Mouse (Mus musculus) myocyte (in vitro differentiated cells): ENCODE data around the gene Fam83d. TPM values are rescaled to one million over a fixed set of nuclear protein-coding genes. Genes with fewer than 3 reads are reported as not detected.

Experiments
- H3K27me3 ChIP-seq: one replicate; pipeline ENCODE4 v1.6.1; 2011; ENCODE audit not compliant: control insufficient read depth, insufficient read depth, insufficient read length
- H3K36me3 ChIP-seq: one replicate; pipeline ENCODE4 v1.6.1; 2011; ENCODE audit not compliant: control insufficient read depth, insufficient read depth
- H3K4me2 ChIP-seq: one replicate; pipeline ENCODE4 v1.6.1; 2011; ENCODE audit warnings: low read depth, control low read depth
- H3K4me3 ChIP-seq: one replicate; pipeline ENCODE4 v1.5.1; 2011; ENCODE audit warnings: mild to moderate bottlenecking, control low read depth, moderate library complexity
- H3K79me2 ChIP-seq: one replicate; pipeline ENCODE4 v1.6.1; 2011; ENCODE audit not compliant: control insufficient read depth, insufficient read depth
- H3ac ChIP-seq: one replicate; pipeline ENCODE4 v1.6.1; 2011; ENCODE audit not compliant: control insufficient read depth, insufficient read length
- CEBPB ChIP-seq: IDR thresholded peaks from 2 replicates; pipeline ENCODE4 v1.6.1; 2011; ENCODE audit warnings: mild to moderate bottlenecking, moderate library complexity; ENCODE audit not compliant: poor library complexity, insufficient read depth, severe bottlenecking
- E2F4 ChIP-seq: IDR thresholded peaks from one replicate; pipeline ENCODE4 v1.6.1; 2011; ENCODE audit warnings: mild to moderate bottlenecking, control low read depth, moderate library complexity; ENCODE audit not compliant: insufficient read depth
- MAX ChIP-seq: IDR thresholded peaks from one replicate; pipeline ENCODE4 v1.6.1; 2011; ENCODE audit warnings: low read depth, mild to moderate bottlenecking, control low read depth
- MYOD1 ChIP-seq, 3 experiments: IDR thresholded peaks; one replicate each; pipeline ENCODE4 v1.6.1; 2011; ENCODE audit warnings: control low read depth in 2 of 3, low read depth in 2 of 3, mild to moderate bottlenecking in 2 of 3, moderate library complexity in 1 of 3; ENCODE audit not compliant: insufficient read length in 2 of 3, control insufficient read depth in 1 of 3
- MYOG ChIP-seq, 3 experiments: IDR thresholded peaks; one replicate each; pipeline ENCODE4 v1.6.1; 2011; ENCODE audit warnings: control low read depth in 2 of 3, low read depth in 2 of 3, mild to moderate bottlenecking in 2 of 3; ENCODE audit not compliant: insufficient read length in 2 of 3, control insufficient read depth in 1 of 3, insufficient read depth in 1 of 3
- POLR2A ChIP-seq: IDR thresholded peaks from one replicate; pipeline ENCODE4 v1.6.1; 2011; ENCODE audit warnings: low read depth, mild to moderate bottlenecking, control low read depth, moderate library complexity; ENCODE audit not compliant: insufficient read length
- POLR2AphosphoS2 ChIP-seq: IDR thresholded peaks from one replicate; pipeline ENCODE4 v1.6.1; 2011; ENCODE audit warnings: low read depth, control low read depth; ENCODE audit not compliant: insufficient read length
- REST ChIP-seq: IDR thresholded peaks from one replicate; pipeline ENCODE4 v1.6.1; 2011; ENCODE audit warnings: mild to moderate bottlenecking, control low read depth, moderate library complexity; ENCODE audit not compliant: insufficient read depth, insufficient read length
- SRF ChIP-seq: IDR thresholded peaks from one replicate; pipeline ENCODE4 v1.6.1; 2011; ENCODE audit warnings: low read depth; ENCODE audit not compliant: control insufficient read depth, insufficient read length
- TCF12 ChIP-seq: IDR thresholded peaks from one replicate; pipeline ENCODE4 v1.6.1; 2011; ENCODE audit warnings: mild to moderate bottlenecking, control low read depth; ENCODE audit not compliant: poor library complexity, insufficient read depth, severe bottlenecking
- TCF3 ChIP-seq: IDR thresholded peaks from one replicate; pipeline ENCODE4 v1.6.1; 2011; ENCODE audit warnings: low read depth, control low read depth; ENCODE audit not compliant: insufficient read length
- USF1 ChIP-seq: IDR thresholded peaks from one replicate; pipeline ENCODE4 v1.6.1; 2011; ENCODE audit warnings: low read depth, mild to moderate bottlenecking, control low read depth, moderate library complexity
- polyA plus RNA-seq: library from polyadenylated mRNA; unstranded; fragments of >200 nt; fragmentation: generic; extraction: Trizol; gene quantifications from one replicate; pipeline ENCODE4 v1.2.1, GENCODE M21; 2012; ENCODE audit warnings: missing spikeins

The Fam83d gene
- polyA plus RNA-seq, 1 experiment = 7.2 TPM

DNA sequence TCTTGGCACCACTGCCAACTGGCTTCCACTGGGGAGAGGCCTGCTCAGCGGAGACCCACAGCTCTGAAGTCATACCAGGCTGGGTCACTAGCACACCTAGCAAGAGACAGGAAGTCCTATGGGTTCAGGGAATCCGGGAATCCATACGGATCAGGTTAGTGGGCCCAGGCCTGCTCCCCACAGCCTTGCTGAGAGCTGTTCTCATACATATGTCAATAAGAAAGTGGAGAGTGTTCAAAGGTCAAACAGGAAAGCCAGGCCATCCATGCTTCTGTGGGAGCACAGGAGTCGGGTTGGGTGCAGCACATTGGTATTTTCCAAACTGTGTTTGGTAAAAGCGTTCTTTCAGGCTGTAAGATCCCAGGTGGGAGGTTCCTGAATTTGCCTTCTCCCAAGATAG, 5.6 kb upstream of the Fam83d start:
- Histone ChIP-seq H3K27me3 (peaks cover 18% of the 10 kb centered on the region), H3K4me2 (no peak overlapping the region), H3ac (no peak overlapping the region), H3K4me3 (no peak overlapping the region), H3K79me2 (no peaks in the 10 kb centered on the region), H3K36me3 (no peaks in the 10 kb centered on the region)
- TF ChIP-seq CEBPB (no peak), TCF12 (no peak), MAX (no peak), MYOG (IDR thresholded peaks at IDR 0.05; ENCODE audit: control insufficient read depth in 1 of 3, insufficient read depth in 1 of 3, insufficient read length in 2 of 3, low read depth in 2 of 3) (no peak), REST (no peak), SRF (no peak), POLR2AphosphoS2 (no peak), TCF3 (no peak), USF1 (no peak), POLR2A (no peak), MYOD1 (IDR thresholded peaks at IDR 0.05; ENCODE audit: control insufficient read depth in 1 of 3, insufficient read length in 2 of 3, low read depth in 2 of 3) (no peak)

DNA sequence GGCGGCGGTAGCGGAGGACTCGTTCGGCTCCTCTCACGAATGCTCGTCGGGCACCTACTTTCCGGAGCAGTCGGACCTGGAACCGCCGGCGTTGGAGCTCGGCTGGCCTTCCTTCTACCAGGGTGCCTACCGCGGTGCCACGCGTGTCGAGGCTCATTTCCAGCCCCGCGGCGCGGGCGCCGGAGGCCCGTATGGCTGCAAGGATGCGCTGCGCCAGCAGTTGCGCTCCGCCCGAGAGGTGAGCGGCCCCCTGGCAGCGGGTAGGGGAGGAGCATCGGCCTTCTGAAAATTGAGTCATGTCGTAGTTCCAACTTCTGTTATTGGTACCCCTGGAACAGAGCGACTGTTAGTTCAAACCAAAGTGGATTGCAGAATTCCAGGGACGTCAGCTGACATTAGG, 457 bp downstream of the Fam83d start:
- TF ChIP-seq REST = no peak
- TF ChIP-seq CEBPB = no peak
- peak overlapping the region; percentile 89 for H3K4me2 ChIP-seq
- peaks cover 50% of the 10 kb centered on the region for H3K79me2 ChIP-seq
- H3K27me3 ChIP-seq = no peaks in the 10 kb centered on the region
- H3K36me3 ChIP-seq = no peaks in the 10 kb centered on the region
- H3ac ChIP-seq = peak overlapping the region; percentile 5
- H3K4me3 ChIP-seq = peak overlapping the region; percentile 49

DNA sequence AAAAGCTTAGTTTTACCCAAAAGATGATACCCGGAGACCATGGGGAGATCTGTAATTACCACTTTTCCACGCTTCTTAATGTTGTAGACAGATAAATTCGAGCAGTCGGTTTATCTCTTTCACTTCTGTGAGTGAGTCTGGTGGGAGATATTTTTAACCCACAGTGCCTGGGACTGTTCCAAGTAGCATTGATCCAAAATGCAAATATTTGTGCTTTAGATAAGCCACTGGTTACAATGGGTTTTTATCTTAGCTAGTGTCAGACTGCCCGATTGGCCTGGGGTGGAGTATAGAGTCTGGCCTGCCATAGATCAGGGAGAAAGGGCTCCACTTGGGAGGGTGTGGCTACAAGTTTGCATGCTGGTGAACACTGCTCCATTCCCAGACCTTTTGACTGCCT, 878 bp downstream of the Fam83d start:
- Histone ChIP-seq H3K79me2 (peaks cover 54% of the 10 kb centered on the region), H3K4me2 (peak overlapping the region; percentile 89), H3K36me3 (no peaks in the 10 kb centered on the region), H3ac (peak overlapping the region; percentile 5), H3K4me3 (peak overlapping the region; percentile 49), H3K27me3 (no peaks in the 10 kb centered on the region)
- no peak for TF ChIP-seq CEBPB
- no peak for TF ChIP-seq MAX
- TF ChIP-seq E2F4 = no peak
- TF ChIP-seq REST = no peak
- TF ChIP-seq USF1 = no peak

DNA sequence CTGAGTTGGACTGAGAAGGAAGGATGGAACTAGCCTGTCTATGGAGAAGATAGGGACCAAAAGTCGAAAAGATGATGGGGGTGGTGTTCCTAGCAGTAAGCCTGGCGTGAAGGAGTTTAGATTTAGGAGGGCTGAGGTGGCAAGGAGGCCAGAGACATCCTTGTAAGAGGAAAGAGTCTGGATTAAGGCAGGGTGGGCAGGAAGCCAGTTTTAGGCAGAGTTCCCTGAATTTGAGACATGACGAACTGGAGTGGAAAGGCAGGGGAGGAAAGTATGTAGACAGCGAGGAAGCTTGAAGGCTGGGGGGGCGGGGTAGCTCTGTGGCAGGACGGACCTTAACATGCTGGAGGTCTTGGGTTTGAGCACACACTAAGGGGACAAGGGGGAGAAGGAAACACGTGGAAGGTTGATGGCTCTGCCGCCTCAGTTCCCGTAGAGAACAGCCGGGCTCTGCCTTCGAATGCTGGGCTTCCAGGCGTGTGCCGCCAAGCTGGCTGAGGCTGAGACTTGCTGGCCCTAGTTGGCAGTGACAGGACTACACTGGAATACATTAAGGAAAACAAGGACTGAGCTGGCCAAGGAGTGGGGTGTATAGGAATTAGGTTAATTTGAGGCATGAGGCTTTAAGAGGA, 2.3 kb downstream of the Fam83d start:
- H3K27me3 ChIP-seq = no peaks in the 10 kb centered on the region
- H3K36me3 ChIP-seq = no peaks in the 10 kb centered on the region
- TF ChIP-seq TCF12 = no peak
- TF ChIP-seq MAX = no peak
- no peak for TF ChIP-seq POLR2A
- no peak for TF ChIP-seq MYOG (IDR thresholded peaks at IDR 0.05; ENCODE audit: control insufficient read depth in 1 of 3, insufficient read depth in 1 of 3, insufficient read length in 2 of 3, low read depth in 2 of 3)
- TF ChIP-seq E2F4 = no peak
- no peak for TF ChIP-seq REST
- no peak for TF ChIP-seq POLR2AphosphoS2
- TF ChIP-seq TCF3 = no peak
- TF ChIP-seq USF1 = no peak
- TF ChIP-seq CEBPB = no peak
- TF ChIP-seq MYOD1 (IDR thresholded peaks at IDR 0.05; ENCODE audit: control insufficient read depth in 1 of 3, insufficient read length in 2 of 3, low read depth in 2 of 3) = no peak
- no peak for TF ChIP-seq SRF
- H3K4me2 ChIP-seq = peak overlapping the region; percentile 89
- peak overlapping the region; percentile 49 for H3K4me3 ChIP-seq
- peaks cover 68% of the 10 kb centered on the region for H3K79me2 ChIP-seq
- no peak overlapping the region for H3ac ChIP-seq

DNA sequence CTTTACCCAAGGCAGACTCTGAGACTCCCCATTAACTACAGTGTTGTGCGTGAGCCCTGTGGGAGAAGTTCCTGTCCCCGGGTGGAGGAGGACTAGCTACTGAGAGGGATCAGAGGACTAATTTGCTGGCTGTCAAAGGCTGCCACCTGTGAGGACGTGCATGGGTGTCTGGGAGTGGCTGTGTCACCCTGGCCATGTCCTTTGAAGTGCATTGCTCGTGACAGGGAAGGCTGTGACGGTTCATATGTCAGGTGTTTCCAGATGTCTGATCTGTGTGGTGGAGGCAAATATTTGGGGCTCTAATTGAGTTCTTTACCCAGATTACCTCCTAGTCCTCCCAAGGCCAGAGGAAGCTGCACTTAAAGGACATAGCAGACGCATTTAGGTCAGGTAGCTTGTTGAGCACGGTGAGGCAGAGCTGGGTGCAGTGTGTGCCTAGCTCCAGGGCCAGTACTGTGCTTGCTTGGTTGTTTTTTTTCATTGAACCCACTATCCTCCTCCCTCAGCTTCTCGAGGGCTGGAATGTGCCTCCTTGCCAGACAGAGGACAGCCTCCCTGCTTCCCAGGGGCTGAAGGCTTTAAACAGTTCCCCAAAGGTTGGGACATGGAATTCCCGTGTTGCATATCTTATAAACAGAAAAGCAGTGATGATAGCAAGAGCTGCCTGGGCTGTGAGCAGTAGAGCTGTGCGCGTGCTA, 3.3 kb downstream of the Fam83d start:
- H3K79me2 ChIP-seq = peaks cover 73% of the 10 kb centered on the region
- H3K4me2 ChIP-seq = peak overlapping the region; percentile 89
- no peaks in the 10 kb centered on the region for H3K36me3 ChIP-seq
- no peaks in the 10 kb centered on the region for H3K27me3 ChIP-seq
- H3ac ChIP-seq = no peak overlapping the region
- TF ChIP-seq POLR2AphosphoS2 (no peak), SRF (no peak), POLR2A (no peak)
- no peak overlapping the region for H3K4me3 ChIP-seq
